Mouse (Mus musculus): Measurements from ENCODE around the gene Zbtb33.

The Zbtb33 gene

Small RNA genes lying within 50 kb of the gene (microRNA-seq; reads per million reads assigned to microRNA genes)
- 0 to 0.12 reads per million in 2 experiments for gene Mir3110

All from adrenal gland (tissue).